Mouse (Mus musculus) E14TG2a.4 (cell line): ENCODE results near the gene Ovol3.

Experiments used
- CTCF ChIP-seq: conservative IDR thresholded peaks from 2 replicates; pipeline ENCODE4 v1.5.1; 2014; ENCODE audit warnings: low read length
- NANOG ChIP-seq: IDR thresholded peaks from 2 replicates; pipeline ENCODE4 v1.6.1; 2014; ENCODE audit warnings: borderline replicate concordance, low read length, mixed read lengths

GRCm38 (mm10) chr7:30216723-30217151, 18.8 kb downstream of the Ovol3 start:
- TF ChIP-seq CTCF (peak; percentile 54), NANOG (no peak)
